Mouse (Mus musculus): ENCODE results near the gene Flnb. TPM values are rescaled to one million over a fixed set of nuclear protein-coding genes. Genes with fewer than 3 reads are reported as not detected.
A peak's percentile ranks its signal among the peaks of the same experiment; 100 is the strongest.

Gene Flnb
- polyA plus RNA-seq, 1 experiment from 2014 or later, result 9.2 TPM

GRCm38 (mm10) chr14:7913842-7914241 lies 96.1 kb downstream of the Flnb start:
- no peak overlapping the region for H3K9ac ChIP-seq (ENCODE audit: low read length)
- no peaks in the 10 kb centered on the region for H3K27me3 ChIP-seq (ENCODE audit: control insufficient read depth, insufficient read depth, low read length)
- H3K4me2 ChIP-seq (ENCODE audit: low read depth, low read length), result no peak overlapping the region
- H3K9me3 ChIP-seq (replicated peaks; ENCODE audit: control insufficient read depth, low read length), result no peaks in the 10 kb centered on the region
- H3K36me3 ChIP-seq (ENCODE audit: control insufficient read depth, insufficient read depth), result peaks cover 24% of the 10 kb centered on the region
- H3K27ac ChIP-seq (ENCODE audit: low read length), result no peak overlapping the region
- WGBS, result 73% methylated on average over 7 of the region's 7 CpGs
- no peak overlapping the region for H3K4me3 ChIP-seq (ENCODE audit: low read length)
- H3K4me1 ChIP-seq (ENCODE audit: control insufficient read depth, insufficient read depth, low read length), result no peaks in the 10 kb centered on the region
- 0 out of 2 replicates have a peak, but pooled peaks have one; percentile 34 for ATAC-seq (replicated peaks; ENCODE audit: extremely low read depth, insufficient read depth, low FRiP score)

GRCm38 (mm10) chr14:7914461-7914860 lies 96.7 kb downstream of the Flnb start:
- Histone ChIP-seq H3K36me3 (ENCODE audit: control insufficient read depth, insufficient read depth) (peaks cover 29% of the 10 kb centered on the region), H3K4me1 (ENCODE audit: control insufficient read depth, insufficient read depth, low read length) (no peaks in the 10 kb centered on the region), H3K4me2 (ENCODE audit: low read depth, low read length) (no peak overlapping the region), H3K9me3 (replicated peaks; ENCODE audit: control insufficient read depth, low read length) (no peaks in the 10 kb centered on the region), H3K27me3 (ENCODE audit: control insufficient read depth, insufficient read depth, low read length) (no peaks in the 10 kb centered on the region), H3K9ac (ENCODE audit: low read length) (no peak overlapping the region), H3K4me3 (ENCODE audit: low read length) (no peak overlapping the region), H3K27ac (ENCODE audit: low read length) (no peak overlapping the region)
- WGBS, result 76% methylated on average over 4 of the region's 4 CpGs
- 0 out of 2 replicates have a peak, but pooled peaks have one; percentile 17 for ATAC-seq (replicated peaks; ENCODE audit: extremely low read depth, insufficient read depth, low FRiP score)

- Histone ChIP-seq H3K4me3 (ENCODE audit: low read length) (no peak overlapping the region), H3K9me3 (replicated peaks; ENCODE audit: control insufficient read depth, low read length) (no peaks in the 10 kb centered on the region), H3K36me3 (ENCODE audit: control insufficient read depth, insufficient read depth) (peaks cover 29% of the 10 kb centered on the region), H3K9ac (ENCODE audit: low read length) (no peak overlapping the region), H3K27ac (ENCODE audit: low read length) (no peak overlapping the region), H3K4me1 (ENCODE audit: control insufficient read depth, insufficient read depth, low read length) (no peaks in the 10 kb centered on the region), H3K4me2 (ENCODE audit: low read depth, low read length) (no peak overlapping the region), H3K27me3 (ENCODE audit: control insufficient read depth, insufficient read depth, low read length) (no peaks in the 10 kb centered on the region)
- WGBS, result 79% methylated on average over 6 of the region's 6 CpGs
- ATAC-seq (replicated peaks; ENCODE audit: extremely low read depth, insufficient read depth, low FRiP score), result no peak
Observed at GRCm38 (mm10) chr14:7918150-7918991, 100.6 kb downstream of the Flnb start.

GRCm38 (mm10) chr14:7919309-7919708 lies 101.6 kb downstream of the Flnb start:
- Histone ChIP-seq H3K27ac (ENCODE audit: low read length) (no peak overlapping the region), H3K9me3 (replicated peaks; ENCODE audit: control insufficient read depth, low read length) (no peaks in the 10 kb centered on the region), H3K9ac (ENCODE audit: low read length) (no peak overlapping the region), H3K27me3 (ENCODE audit: control insufficient read depth, insufficient read depth, low read length) (no peaks in the 10 kb centered on the region), H3K4me1 (ENCODE audit: control insufficient read depth, insufficient read depth, low read length) (no peaks in the 10 kb centered on the region), H3K4me2 (ENCODE audit: low read depth, low read length) (no peak overlapping the region), H3K36me3 (ENCODE audit: control insufficient read depth, insufficient read depth) (peaks cover 34% of the 10 kb centered on the region), H3K4me3 (ENCODE audit: low read length) (no peak overlapping the region)
- 84% methylated on average over 5 of the region's 5 CpGs for WGBS
- no peak for ATAC-seq (replicated peaks; ENCODE audit: extremely low read depth, insufficient read depth, low FRiP score)

- Histone ChIP-seq H3K4me1 (ENCODE audit: control insufficient read depth, insufficient read depth, low read length) (no peaks in the 10 kb centered on the region), H3K9ac (ENCODE audit: low read length) (no peak overlapping the region), H3K9me3 (replicated peaks; ENCODE audit: control insufficient read depth, low read length) (no peaks in the 10 kb centered on the region), H3K36me3 (ENCODE audit: control insufficient read depth, insufficient read depth) (peaks cover 35% of the 10 kb centered on the region), H3K4me2 (ENCODE audit: low read depth, low read length) (no peak overlapping the region), H3K27me3 (ENCODE audit: control insufficient read depth, insufficient read depth, low read length) (no peaks in the 10 kb centered on the region), H3K27ac (ENCODE audit: low read length) (no peak overlapping the region), H3K4me3 (ENCODE audit: low read length) (no peak overlapping the region)
- WGBS, result 58% methylated on average over 4 of the region's 4 CpGs
- ATAC-seq (replicated peaks; ENCODE audit: extremely low read depth, insufficient read depth, low FRiP score), result no peak
Observed at GRCm38 (mm10) chr14:7919921-7920320, 102.2 kb downstream of the Flnb start.

GRCm38 (mm10) chr14:7921459-7921858 lies 103.7 kb downstream of the Flnb start:
- Histone ChIP-seq H3K9me3 (replicated peaks; ENCODE audit: control insufficient read depth, low read length) (no peaks in the 10 kb centered on the region), H3K9ac (ENCODE audit: low read length) (no peak overlapping the region), H3K27ac (ENCODE audit: low read length) (no peak overlapping the region), H3K27me3 (ENCODE audit: control insufficient read depth, insufficient read depth, low read length) (no peaks in the 10 kb centered on the region), H3K4me1 (ENCODE audit: control insufficient read depth, insufficient read depth, low read length) (no peaks in the 10 kb centered on the region), H3K36me3 (ENCODE audit: control insufficient read depth, insufficient read depth) (peaks cover 32% of the 10 kb centered on the region), H3K4me2 (ENCODE audit: low read depth, low read length) (no peak overlapping the region), H3K4me3 (ENCODE audit: low read length) (no peak overlapping the region)
- no peak for ATAC-seq (replicated peaks; ENCODE audit: extremely low read depth, insufficient read depth, low FRiP score)
- WGBS, result 78% methylated on average over 5 of the region's 5 CpGs

- no peak overlapping the region for H3K9ac ChIP-seq (ENCODE audit: low read length)
- no peak overlapping the region for H3K4me3 ChIP-seq (ENCODE audit: low read length)
- H3K36me3 ChIP-seq (ENCODE audit: control insufficient read depth, insufficient read depth), result peaks cover 34% of the 10 kb centered on the region
- no peak overlapping the region for H3K4me2 ChIP-seq (ENCODE audit: low read depth, low read length)
- H3K27me3 ChIP-seq (ENCODE audit: control insufficient read depth, insufficient read depth, low read length), result no peaks in the 10 kb centered on the region
- no peaks in the 10 kb centered on the region for H3K4me1 ChIP-seq (ENCODE audit: control insufficient read depth, insufficient read depth, low read length)
- ATAC-seq (replicated peaks; ENCODE audit: extremely low read depth, insufficient read depth, low FRiP score), result no peak
- no peaks in the 10 kb centered on the region for H3K9me3 ChIP-seq (replicated peaks; ENCODE audit: control insufficient read depth, low read length)
- no peak overlapping the region for H3K27ac ChIP-seq (ENCODE audit: low read length)
Observed at GRCm38 (mm10) chr14:7923635-7924034, 105.9 kb downstream of the Flnb start.

- Histone ChIP-seq H3K9me3 (replicated peaks; ENCODE audit: control insufficient read depth, low read length) (no peaks in the 10 kb centered on the region), H3K4me1 (ENCODE audit: control insufficient read depth, insufficient read depth, low read length) (no peaks in the 10 kb centered on the region), H3K9ac (ENCODE audit: low read length) (no peak overlapping the region), H3K27ac (ENCODE audit: low read length) (no peak overlapping the region), H3K4me2 (ENCODE audit: low read depth, low read length) (no peak overlapping the region), H3K4me3 (ENCODE audit: low read length) (no peak overlapping the region), H3K27me3 (ENCODE audit: control insufficient read depth, insufficient read depth, low read length) (no peaks in the 10 kb centered on the region), H3K36me3 (ENCODE audit: control insufficient read depth, insufficient read depth) (peaks cover 45% of the 10 kb centered on the region)
- ATAC-seq (replicated peaks; ENCODE audit: extremely low read depth, insufficient read depth, low FRiP score), result no peak
- WGBS, result 86% methylated on average over 1 of the region's 1 CpGs
Observed at GRCm38 (mm10) chr14:7928362-7928761, 110.6 kb downstream of the Flnb start.

GRCm38 (mm10) chr14:7929029-7929428 lies 111.3 kb downstream of the Flnb start:
- Histone ChIP-seq H3K27ac (ENCODE audit: low read length) (no peak overlapping the region), H3K4me2 (ENCODE audit: low read depth, low read length) (no peak overlapping the region), H3K4me1 (ENCODE audit: control insufficient read depth, insufficient read depth, low read length) (no peaks in the 10 kb centered on the region), H3K27me3 (ENCODE audit: control insufficient read depth, insufficient read depth, low read length) (no peaks in the 10 kb centered on the region), H3K4me3 (ENCODE audit: low read length) (no peak overlapping the region), H3K9me3 (replicated peaks; ENCODE audit: control insufficient read depth, low read length) (no peaks in the 10 kb centered on the region), H3K36me3 (ENCODE audit: control insufficient read depth, insufficient read depth) (peaks cover 42% of the 10 kb centered on the region), H3K9ac (ENCODE audit: low read length) (no peak overlapping the region)
- WGBS, result 69% methylated on average over 7 of the region's 7 CpGs
- ATAC-seq (replicated peaks; ENCODE audit: extremely low read depth, insufficient read depth, low FRiP score), result no peak

All from heart, embryonic 16.5 days (tissue).